In the genomic region with DNA sequence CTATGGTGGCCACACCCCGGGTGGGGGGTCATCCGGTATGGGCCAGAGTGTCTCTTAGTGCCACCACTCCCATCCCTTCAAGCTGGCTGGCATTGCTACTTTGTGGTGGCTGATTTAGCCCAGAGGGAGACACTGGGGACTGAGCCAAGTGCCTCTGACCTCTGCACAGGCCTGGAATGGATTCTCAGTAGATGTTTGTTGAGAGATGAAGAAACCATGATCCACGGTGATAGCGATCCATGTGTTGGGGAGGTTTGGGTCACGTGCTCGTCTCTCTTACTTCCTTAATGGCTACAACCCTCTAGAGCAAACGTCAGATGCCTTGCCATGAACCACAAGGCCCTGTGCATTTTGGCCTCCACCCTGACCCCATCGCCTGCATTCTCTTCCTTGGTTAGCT, we compare ENCODE assay signal across 17 mouse cellular contexts. TPM values are rescaled to one million over a fixed set of nuclear protein-coding genes. Genes with fewer than 3 reads are reported as not detected.
A peak's percentile ranks its signal among the peaks of the same experiment; 100 is the strongest.
DNase-seq lines count a peak whose midpoint lies in the region; ATAC-seq and TF ChIP-seq lines count a peak whose summit lies in the region.
"Had no signal": no experiment of that assay in that cellular context is flagged by ENCODE, and none has a peak within 500 bp of the region (broad histone marks: within the 10 kb centered on the region; RNA-seq: fewer than 3 reads in every experiment).

No protein-coding gene starts in this region.

- H3K9me3 ChIP-seq in forebrain, embryonic 10.5 days = peaks cover 7% of the 10 kb centered on the region
- H3K9me3 ChIP-seq in forebrain, embryonic 13.5 days (replicated peaks) = no peaks in the 10 kb centered on the region
- H3K9me3 ChIP-seq in midbrain, embryonic 10.5 days (replicated peaks) = 0 out of 2 replicates have a peak, but pooled peaks cover 4% of the 10 kb centered on the region
- H3K9me3 ChIP-seq in midbrain, postnatal 0 days (ENCODE audit: low read length) = no peaks in the 10 kb centered on the region
- H3K9me3 ChIP-seq in stomach, embryonic 16.5 days (replicated peaks; ENCODE audit: control insufficient read depth, low read length) = peaks cover 9% of the 10 kb centered on the region
- H3K9me3 ChIP-seq in forebrain, embryonic 15.5 days = no peaks in the 10 kb centered on the region
- H3K9me3 ChIP-seq: midbrain, embryonic 13.5 days had no signal

- no peak overlapping the region for H3K9ac ChIP-seq in forebrain, embryonic 13.5 days
- no peak overlapping the region for H3K9ac ChIP-seq in midbrain, postnatal 0 days (replicated peaks; ENCODE audit: low read length, poor library complexity, severe bottlenecking)
- no peak overlapping the region for H3K9ac ChIP-seq in stomach, embryonic 16.5 days (ENCODE audit: low read length)
- no peak overlapping the region for H3K9ac ChIP-seq in forebrain, embryonic 15.5 days (replicated peaks)
- H3K9ac ChIP-seq: midbrain, embryonic 13.5 days had no signal

- WGBS in forebrain, embryonic 10.5 days = 94% methylated on average over 8 of the region's 8 CpGs
- 92% methylated on average over 8 of the region's 8 CpGs for WGBS in forebrain, embryonic 13.5 days
- WGBS in midbrain, embryonic 10.5 days = 94% methylated on average over 8 of the region's 8 CpGs
- 95% methylated on average over 8 of the region's 8 CpGs for WGBS in midbrain, postnatal 0 days
- WGBS in stomach, embryonic 16.5 days = 62% methylated on average over 8 of the region's 8 CpGs
- 87% methylated on average over 8 of the region's 8 CpGs for WGBS in forebrain, embryonic 15.5 days

- TF ChIP-seq CTCF in midbrain, postnatal 0 days (IDR thresholded peaks at IDR 0.05) = no peak

- no peak for DNase-seq in forebrain, embryonic 10.5 days (ENCODE audit: extremely low spot score, low spot score)
- DNase-seq in midbrain, embryonic 10.5 days (ENCODE audit: low spot score) = no peak
- DNase-seq in midbrain, postnatal 0 days (ENCODE audit: low spot score) = no peak
- peak; percentile 94 for DNase-seq in adipocyte (ENCODE audit: low spot score)
- DNase-seq in gastrocnemius, adult 18-20 months (ENCODE audit: low spot score) = no peak
- DNase-seq: cerebellum, postnatal 14 days; kidney, postnatal 10 days; layer of hippocampus, adult 9-11 months; thymus, adult 2 months had no signal

- peaks cover 30% of the 10 kb centered on the region for H3K4me1 ChIP-seq in forebrain, embryonic 10.5 days
- H3K4me1 ChIP-seq in forebrain, embryonic 13.5 days = peaks cover 17% of the 10 kb centered on the region
- H3K4me1 ChIP-seq in midbrain, embryonic 10.5 days = peaks cover 22% of the 10 kb centered on the region
- H3K4me1 ChIP-seq in midbrain, postnatal 0 days (ENCODE audit: insufficient read depth, low read length) = peaks cover 8% of the 10 kb centered on the region; the same call in 1 of the 2 replicates
- peaks cover 18% of the 10 kb centered on the region for H3K4me1 ChIP-seq in stomach, embryonic 16.5 days (ENCODE audit: control insufficient read depth, insufficient read depth, low read length)
- H3K4me1 ChIP-seq in forebrain, embryonic 15.5 days = no peaks in the 10 kb centered on the region

- no peaks in the 10 kb centered on the region for H3K27me3 ChIP-seq in forebrain, embryonic 10.5 days (ENCODE audit: poor library complexity, severe bottlenecking)
- H3K27me3 ChIP-seq in forebrain, embryonic 13.5 days = no peaks in the 10 kb centered on the region
- no peaks in the 10 kb centered on the region for H3K27me3 ChIP-seq in midbrain, embryonic 10.5 days (ENCODE audit: low read depth, poor library complexity, severe bottlenecking)
- no peaks in the 10 kb centered on the region for H3K27me3 ChIP-seq in midbrain, postnatal 0 days (ENCODE audit: insufficient read depth, low read length)
- no peaks in the 10 kb centered on the region for H3K27me3 ChIP-seq in stomach, embryonic 16.5 days (ENCODE audit: control insufficient read depth, insufficient read depth, low read length)
- H3K27me3 ChIP-seq in forebrain, embryonic 15.5 days = no peaks in the 10 kb centered on the region
- H3K27me3 ChIP-seq: midbrain, embryonic 13.5 days had no signal

- no peak overlapping the region for H3K4me2 ChIP-seq in forebrain, embryonic 13.5 days
- no peak overlapping the region for H3K4me2 ChIP-seq in midbrain, postnatal 0 days (ENCODE audit: low read depth, low read length, poor library complexity, severe bottlenecking)
- no peak overlapping the region for H3K4me2 ChIP-seq in stomach, embryonic 16.5 days (ENCODE audit: low read depth, low read length)
- H3K4me2 ChIP-seq in forebrain, embryonic 15.5 days (replicated peaks) = no peak overlapping the region
- H3K4me2 ChIP-seq: liver, embryonic 11.5 days; midbrain, embryonic 13.5 days had no signal

- no peaks in the 10 kb centered on the region for H3K36me3 ChIP-seq in forebrain, embryonic 10.5 days (replicated peaks)
- no peaks in the 10 kb centered on the region for H3K36me3 ChIP-seq in forebrain, embryonic 13.5 days (ENCODE audit: poor library complexity, severe bottlenecking)
- H3K36me3 ChIP-seq in midbrain, embryonic 10.5 days = peaks cover 5% of the 10 kb centered on the region; the same call in 1 of the 2 replicates
- peaks cover 11% of the 10 kb centered on the region; the same call in 1 of the 2 replicates for H3K36me3 ChIP-seq in midbrain, postnatal 0 days (ENCODE audit: insufficient read depth, low read length)
- H3K36me3 ChIP-seq in stomach, embryonic 16.5 days (ENCODE audit: control insufficient read depth, insufficient read depth, low read length) = no peaks in the 10 kb centered on the region
- no peaks in the 10 kb centered on the region for H3K36me3 ChIP-seq in forebrain, embryonic 15.5 days
- H3K36me3 ChIP-seq: midbrain, embryonic 13.5 days had no signal

- no peak overlapping the region for H3K4me3 ChIP-seq in forebrain, embryonic 10.5 days
- H3K4me3 ChIP-seq in forebrain, embryonic 13.5 days = no peak overlapping the region
- no peak overlapping the region for H3K4me3 ChIP-seq in midbrain, embryonic 10.5 days
- H3K4me3 ChIP-seq in midbrain, postnatal 0 days (ENCODE audit: low read depth, low read length) = no peak overlapping the region
- H3K4me3 ChIP-seq in stomach, embryonic 16.5 days (replicated peaks; ENCODE audit: low read length) = no peak overlapping the region
- H3K4me3 ChIP-seq in forebrain, embryonic 15.5 days = no peak overlapping the region
- H3K4me3 ChIP-seq: midbrain, embryonic 13.5 days had no signal

- peak overlapping the region; percentile 40; the same call in 1 of the 2 replicates for H3K27ac ChIP-seq in forebrain, embryonic 10.5 days
- no peak overlapping the region for H3K27ac ChIP-seq in forebrain, embryonic 13.5 days
- H3K27ac ChIP-seq in midbrain, embryonic 10.5 days (replicated peaks) = peak overlapping the region; percentile 38
- H3K27ac ChIP-seq in midbrain, postnatal 0 days (ENCODE audit: low read depth, low read length) = no peak overlapping the region
- peak overlapping the region; percentile 84 for H3K27ac ChIP-seq in stomach, embryonic 16.5 days (ENCODE audit: low read length)
- no peak overlapping the region for H3K27ac ChIP-seq in forebrain, embryonic 15.5 days (replicated peaks)

- no peak for ATAC-seq in forebrain, embryonic 13.5 days
- ATAC-seq in midbrain, postnatal 0 days (ENCODE audit: low FRiP score) = no peak
- ATAC-seq in stomach, embryonic 16.5 days (ENCODE audit: insufficient read depth, low FRiP score) = no peak
- no peak for ATAC-seq in forebrain, embryonic 15.5 days (replicated peaks)
- ATAC-seq: activated CD4-positive, CD25-positive, alpha-beta regulatory T cell, adult 4 months; inflammation-experienced regulatory T-cells, adult 6 months; midbrain, embryonic 13.5 days had no signal

RNA-seq across cellular contexts. Expression of gene Rab44, which starts 42.9 kb away (rescaled TPM):
- polyA plus RNA-seq in forebrain, embryonic 10.5 days (2016; fragmentation: Nextera tagmentation; extraction: Ambion mirVana) = 0.20 and 0.25 TPM in 2 replicates
- polyA plus RNA-seq in forebrain, embryonic 13.5 days (2015; fragmentation: Nextera tagmentation; extraction: Ambion mirVana) = 0.18 TPM in 1 of 2 replicates, not detected in the other
- polyA plus RNA-seq in midbrain, embryonic 10.5 days (2016; fragmentation: Nextera tagmentation; extraction: Ambion mirVana) = 0.06 and 0.47 TPM in 2 replicates
- not detected in 2 replicates for total RNA-seq in midbrain, postnatal 0 days (2014; rRNA removed)
- not detected in 2 replicates for polyA plus RNA-seq in midbrain, postnatal 0 days (2015; fragmentation: Nextera tagmentation; extraction: Ambion mirVana)
- 4.0 and 4.1 TPM in 2 replicates for polyA plus RNA-seq in stomach, embryonic 16.5 days (2015; fragmentation: Nextera tagmentation; extraction: Ambion mirVana)
- under 1 TPM; 0.31 to 0.34 TPM for total RNA-seq in gastrocnemius, adult 18-20 months (2021)
- polyA plus RNA-seq in forebrain, embryonic 15.5 days (2015; fragmentation: Nextera tagmentation; extraction: Ambion mirVana) = 0.05 TPM in 1 of 2 replicates, not detected in the other
- total RNA-seq: left cerebral cortex, postnatal 14 days had no signal
- polyA plus RNA-seq: activated CD4-positive, CD25-positive, alpha-beta regulatory T cell, adult 4 months; inflammation-experienced regulatory T-cells, adult 6 months; midbrain, embryonic 13.5 days had no signal

Comparison
In these comparisons a context has a peak if more than half of its experiments do, and no peak if none do; other contexts are left out.
1. H3K27ac ChIP-seq: peak in forebrain, embryonic 10.5 days (single experiment), midbrain, embryonic 10.5 days (single experiment) and stomach, embryonic 16.5 days (single experiment); none in forebrain, embryonic 13.5 days (single experiment), midbrain, postnatal 0 days (single experiment) and forebrain, embryonic 15.5 days (single experiment).